Mouse (Mus musculus): ENCODE data around the gene Golga5. TPM values are rescaled to one million over a fixed set of nuclear protein-coding genes. Genes with fewer than 3 reads are reported as not detected.

Gene Golga5
- total and polyA plus RNA-seq, 2 experiments from 2014 or later, result 20.8 to 23.0 TPM

DNA sequence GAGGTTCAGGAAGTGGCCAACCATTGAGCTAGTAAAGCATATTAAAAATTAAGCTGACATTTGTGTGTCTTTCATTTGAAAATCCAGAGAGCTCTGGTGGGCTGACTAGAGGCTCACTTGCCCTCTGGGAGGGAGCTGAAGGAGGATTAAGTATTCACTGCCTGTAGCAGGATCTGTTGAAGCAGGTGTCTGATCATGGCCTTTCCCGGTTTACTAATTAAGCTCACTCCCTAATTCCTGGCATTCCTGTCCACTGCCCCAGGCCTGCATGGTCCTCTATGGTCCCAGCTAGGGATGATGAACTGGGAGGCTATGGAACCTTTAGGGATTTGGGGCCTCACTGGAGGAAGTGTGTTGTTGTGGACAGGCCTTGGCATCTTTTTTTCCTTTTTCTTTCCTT lies 66.9 kb downstream of the Golga5 start:
- Histone ChIP-seq H3K4me1 (ENCODE audit: insufficient read depth, low read length) (no peaks in the 10 kb centered on the region), H3K36me3 (ENCODE audit: insufficient read depth, low read length) (no peaks in the 10 kb centered on the region), H3K27me3 (ENCODE audit: insufficient read depth, low read length) (no peaks in the 10 kb centered on the region), H3K9me3 (ENCODE audit: low read length) (no peaks in the 10 kb centered on the region), H3K9ac (replicated peaks; ENCODE audit: low read length, poor library complexity, severe bottlenecking) (no peak overlapping the region), H3K4me2 (ENCODE audit: low read depth, low read length, poor library complexity, severe bottlenecking) (no peak overlapping the region), H3K27ac (ENCODE audit: low read depth, low read length) (no peak overlapping the region), H3K4me3 (ENCODE audit: low read depth, low read length) (no peak overlapping the region)
- ATAC-seq (ENCODE audit: low FRiP score) (no peak), DNase-seq (ENCODE audit: low spot score) (no peak)
- TF ChIP-seq CTCF (IDR thresholded peaks at IDR 0.05), result no peak
- WGBS, result 32% methylated on average over 1 of the region's 1 CpGs

DNA sequence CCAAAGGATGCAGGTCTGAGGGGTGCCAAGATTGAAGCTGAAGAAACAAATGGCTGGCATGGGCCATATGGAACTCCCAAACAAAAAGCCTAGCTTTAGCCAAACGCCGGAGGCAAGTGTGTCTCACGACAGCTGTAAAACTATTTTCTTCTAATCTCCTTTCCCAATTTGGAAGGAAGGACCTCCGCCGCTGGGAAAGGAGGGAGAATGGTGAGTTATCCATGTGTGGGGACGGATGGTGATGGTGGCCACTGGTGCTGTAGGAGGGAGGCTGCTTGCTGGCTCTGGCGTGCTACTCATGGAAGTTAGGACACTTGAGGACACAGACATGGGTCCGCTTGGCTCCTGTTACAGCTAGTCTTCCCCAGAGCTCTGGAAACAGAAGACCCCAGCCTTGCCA lies 71.3 kb downstream of the Golga5 start:
- Histone ChIP-seq H3K36me3 (ENCODE audit: insufficient read depth, low read length) (no peaks in the 10 kb centered on the region), H3K4me2 (ENCODE audit: low read depth, low read length, poor library complexity, severe bottlenecking) (no peak overlapping the region), H3K4me1 (ENCODE audit: insufficient read depth, low read length) (0 out of 2 replicates have a peak, but pooled peaks cover 8% of the 10 kb centered on the region), H3K9ac (replicated peaks; ENCODE audit: low read length, poor library complexity, severe bottlenecking) (no peak overlapping the region), H3K27ac (ENCODE audit: low read depth, low read length) (no peak overlapping the region), H3K4me3 (ENCODE audit: low read depth, low read length) (no peak overlapping the region), H3K27me3 (ENCODE audit: insufficient read depth, low read length) (no peaks in the 10 kb centered on the region), H3K9me3 (ENCODE audit: low read length) (no peaks in the 10 kb centered on the region)
- no peak for TF ChIP-seq CTCF (IDR thresholded peaks at IDR 0.05)
- WGBS, result 75% methylated on average over 8 of the region's 8 CpGs
- ATAC-seq (ENCODE audit: low FRiP score) (no peak), DNase-seq (ENCODE audit: low spot score) (no peak)

DNA sequence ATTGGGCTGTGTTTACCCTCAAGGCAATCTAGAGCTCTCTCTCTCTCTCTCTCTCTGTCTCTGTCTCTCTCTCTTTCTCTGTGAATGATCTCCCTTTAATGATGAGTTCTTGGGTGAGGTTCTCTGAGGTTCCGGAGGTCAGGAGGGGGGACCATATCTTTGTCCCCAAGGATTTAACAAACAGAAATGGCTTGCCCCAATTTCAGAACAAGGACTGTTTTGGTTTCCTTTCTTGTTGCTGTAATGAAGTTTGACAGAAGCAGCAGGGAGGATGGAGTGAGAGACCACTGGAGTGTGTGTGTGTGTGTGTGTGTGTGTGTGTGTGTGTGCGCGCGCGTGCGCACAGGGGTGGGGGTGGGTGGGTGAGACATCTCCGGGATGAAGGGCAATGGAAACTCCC lies 72.2 kb downstream of the Golga5 start:
- Histone ChIP-seq H3K4me3 (ENCODE audit: low read depth, low read length) (no peak overlapping the region), H3K4me1 (ENCODE audit: insufficient read depth, low read length) (0 out of 2 replicates have a peak, but pooled peaks cover 10% of the 10 kb centered on the region), H3K27me3 (ENCODE audit: insufficient read depth, low read length) (no peaks in the 10 kb centered on the region), H3K9me3 (ENCODE audit: low read length) (no peaks in the 10 kb centered on the region), H3K36me3 (ENCODE audit: insufficient read depth, low read length) (no peaks in the 10 kb centered on the region), H3K4me2 (ENCODE audit: low read depth, low read length, poor library complexity, severe bottlenecking) (no peak overlapping the region), H3K27ac (ENCODE audit: low read depth, low read length) (no peak overlapping the region), H3K9ac (replicated peaks; ENCODE audit: low read length, poor library complexity, severe bottlenecking) (no peak overlapping the region)
- WGBS, result 97% methylated on average over 7 of the region's 7 CpGs
- ATAC-seq (ENCODE audit: low FRiP score), result no peak
- no peak for DNase-seq (ENCODE audit: low spot score)
- no peak for TF ChIP-seq CTCF (IDR thresholded peaks at IDR 0.05)

DNA sequence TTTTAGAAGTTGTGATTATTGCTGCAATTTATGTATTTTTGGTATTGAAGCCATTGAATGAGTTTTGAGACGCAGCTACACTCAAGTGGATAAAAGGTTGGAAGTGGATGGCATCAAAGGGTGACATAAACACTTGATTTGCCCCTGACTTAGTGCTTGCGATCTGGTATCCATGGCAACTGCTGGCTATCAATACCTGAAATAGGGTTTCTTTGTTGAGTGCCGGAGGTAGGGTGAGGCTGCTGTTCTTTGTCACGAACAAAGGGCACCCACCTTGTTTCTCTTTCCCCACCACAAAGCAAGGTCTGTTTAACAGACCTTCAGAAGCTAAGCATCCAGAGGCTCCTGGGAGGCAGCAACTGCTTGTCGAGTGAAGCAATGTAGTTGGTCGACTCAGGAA lies 76.2 kb downstream of the Golga5 start:
- TF ChIP-seq CTCF (IDR thresholded peaks at IDR 0.05), result no peak
- no peaks in the 10 kb centered on the region for H3K36me3 ChIP-seq (ENCODE audit: insufficient read depth, low read length)
- ATAC-seq (ENCODE audit: low FRiP score) (peak; percentile 45; the same call in 1 of the 2 replicates), DNase-seq (ENCODE audit: low spot score) (no peak)
- H3K4me2 ChIP-seq (ENCODE audit: low read depth, low read length, poor library complexity, severe bottlenecking), result no peak overlapping the region
- H3K9ac ChIP-seq (replicated peaks; ENCODE audit: low read length, poor library complexity, severe bottlenecking), result no peak overlapping the region
- WGBS, result 40% methylated on average over 6 of the region's 6 CpGs
- H3K4me3 ChIP-seq (ENCODE audit: low read depth, low read length), result no peak overlapping the region
- H3K27me3 ChIP-seq (ENCODE audit: insufficient read depth, low read length), result no peaks in the 10 kb centered on the region
- H3K9me3 ChIP-seq (ENCODE audit: low read length), result no peaks in the 10 kb centered on the region
- 0 out of 2 replicates have a peak, but pooled peaks cover 10% of the 10 kb centered on the region for H3K4me1 ChIP-seq (ENCODE audit: insufficient read depth, low read length)
- H3K27ac ChIP-seq (ENCODE audit: low read depth, low read length), result peak overlapping the region; percentile 38; the same call in 1 of the 2 replicates

Other genes with a start within 250 kb of the Golga5 start
- 3.7 and 5.9 TPM in 2 replicates for gene Rin3, start 186.1 kb upstream of the Golga5 start, total RNA-seq (2014; rRNA removed)
- 1.6 and 1.8 TPM in 2 replicates for gene Rin3, start 186.1 kb upstream of the Golga5 start, polyA plus RNA-seq (2015; fragmentation: Nextera tagmentation; extraction: Ambion mirVana)
- gene Lgmn, start 29.3 kb upstream of the Golga5 start, total RNA-seq (2014; rRNA removed), result 112 and 124 TPM in 2 replicates
- gene Lgmn, start 29.3 kb upstream of the Golga5 start, polyA plus RNA-seq (2015; fragmentation: Nextera tagmentation; extraction: Ambion mirVana), result 148 and 158 TPM in 2 replicates
- gene Chga, start 85.8 kb downstream of the Golga5 start, total RNA-seq (2014; rRNA removed), result 148 and 168 TPM in 2 replicates
- gene Chga, start 85.8 kb downstream of the Golga5 start, polyA plus RNA-seq (2015; fragmentation: Nextera tagmentation; extraction: Ambion mirVana), result 257 and 272 TPM in 2 replicates
- gene Itpk1, start 235.8 kb downstream of the Golga5 start, total RNA-seq (2014; rRNA removed), result 56.0 and 66.6 TPM in 2 replicates
- gene Itpk1, start 235.8 kb downstream of the Golga5 start, polyA plus RNA-seq (2015; fragmentation: Nextera tagmentation; extraction: Ambion mirVana), result 39.0 and 40.3 TPM in 2 replicates

All from midbrain, postnatal 0 days (tissue).